Mouse (Mus musculus): Measurements from ENCODE around the gene Rccd1. TPM values are rescaled to one million over a fixed set of nuclear protein-coding genes. Genes with fewer than 3 reads are reported as not detected.

Rccd1 gene
- polyA plus RNA-seq, 1 experiment from 2014 or later, result 10.3 TPM

GRCm38 (mm10) chr7:80365759-80366158 is 41.5 kb upstream of the Rccd1 start:
- no peak for DNase-seq (ENCODE audit: low spot score)
- Histone ChIP-seq H3K9me3 (no peaks in the 10 kb centered on the region), H3K4me1 (peaks cover 14% of the 10 kb centered on the region), H3K27me3 (ENCODE audit: insufficient read depth, poor library complexity, severe bottlenecking) (no peaks in the 10 kb centered on the region), H3K27ac (no peak overlapping the region), H3K4me3 (no peak overlapping the region), H3K36me3 (peaks cover 75% of the 10 kb centered on the region)
- WGBS, result 85% methylated on average over 2 of the region's 2 CpGs

DNA sequence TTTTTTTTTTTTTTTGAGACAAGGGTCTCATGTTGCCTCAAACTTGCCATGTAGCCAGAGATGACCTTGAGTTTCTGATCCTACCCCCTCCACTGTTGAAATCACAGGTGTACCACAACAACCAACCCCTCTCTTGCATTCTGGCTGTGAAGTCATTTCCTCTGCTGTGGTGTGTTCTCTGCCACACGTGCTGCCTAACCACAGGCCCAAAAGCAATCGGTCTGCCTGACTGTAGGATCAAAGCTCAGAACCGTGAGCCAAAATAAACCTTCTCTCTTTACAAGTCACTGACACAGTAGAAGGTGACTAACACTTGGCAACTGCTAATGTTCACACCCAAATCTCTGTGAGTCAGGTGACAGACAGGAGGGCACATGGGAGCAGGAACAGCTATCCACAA is 36.2 kb upstream of the Rccd1 start:
- Histone ChIP-seq H3K36me3 (peaks cover 94% of the 10 kb centered on the region), H3K27me3 (ENCODE audit: insufficient read depth, poor library complexity, severe bottlenecking) (no peaks in the 10 kb centered on the region), H3K27ac (no peak overlapping the region), H3K4me3 (no peak overlapping the region), H3K4me1 (0 out of 2 replicates have a peak, but pooled peaks cover 4% of the 10 kb centered on the region), H3K9me3 (no peaks in the 10 kb centered on the region)
- 53% methylated on average over 3 of the region's 3 CpGs for whole genome bisulfite sequencing
- DNase-seq (ENCODE audit: low spot score), result no peak

DNA sequence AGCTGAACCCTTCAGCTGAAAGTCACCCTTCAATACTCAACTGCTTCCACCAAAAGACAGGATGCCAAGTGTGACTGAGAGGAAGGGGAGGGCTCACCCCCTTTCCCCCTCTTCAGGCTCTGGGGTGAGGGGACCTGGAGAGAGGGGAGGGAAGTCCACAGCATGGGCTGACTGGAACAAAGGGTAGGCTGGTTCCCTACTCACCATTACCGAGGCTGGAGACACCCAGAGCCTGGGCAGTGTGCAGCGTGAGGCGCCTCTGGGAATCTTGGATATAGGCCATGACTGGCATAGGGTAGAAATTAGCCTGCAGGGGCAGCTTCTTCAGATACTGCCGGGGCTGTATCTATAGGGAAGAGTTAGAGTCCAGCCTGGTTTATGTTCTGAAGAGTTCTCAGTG is 33.8 kb upstream of the Rccd1 start:
- 66% methylated on average over 4 of the region's 4 CpGs for WGBS
- Histone ChIP-seq H3K27ac (no peak overlapping the region), H3K4me1 (0 out of 2 replicates have a peak, but pooled peaks cover 4% of the 10 kb centered on the region), H3K9me3 (no peaks in the 10 kb centered on the region), H3K27me3 (ENCODE audit: insufficient read depth, poor library complexity, severe bottlenecking) (no peaks in the 10 kb centered on the region), H3K36me3 (peaks cover 92% of the 10 kb centered on the region), H3K4me3 (no peak overlapping the region)
- DNase-seq (ENCODE audit: low spot score), result no peak

- WGBS, result 65% methylated on average over 8 of the region's 8 CpGs
- H3K9me3 ChIP-seq, result no peaks in the 10 kb centered on the region
- no peak for DNase-seq (ENCODE audit: low spot score)
- H3K27ac ChIP-seq, result no peak overlapping the region
- H3K36me3 ChIP-seq, result peaks cover 92% of the 10 kb centered on the region
- no peaks in the 10 kb centered on the region for H3K27me3 ChIP-seq (ENCODE audit: insufficient read depth, poor library complexity, severe bottlenecking)
- 0 out of 2 replicates have a peak, but pooled peaks cover 4% of the 10 kb centered on the region for H3K4me1 ChIP-seq
- no peak overlapping the region for H3K4me3 ChIP-seq
Measured at GRCm38 (mm10) chr7:80357156-80357555, 32.9 kb upstream of the Rccd1 start.

DNA sequence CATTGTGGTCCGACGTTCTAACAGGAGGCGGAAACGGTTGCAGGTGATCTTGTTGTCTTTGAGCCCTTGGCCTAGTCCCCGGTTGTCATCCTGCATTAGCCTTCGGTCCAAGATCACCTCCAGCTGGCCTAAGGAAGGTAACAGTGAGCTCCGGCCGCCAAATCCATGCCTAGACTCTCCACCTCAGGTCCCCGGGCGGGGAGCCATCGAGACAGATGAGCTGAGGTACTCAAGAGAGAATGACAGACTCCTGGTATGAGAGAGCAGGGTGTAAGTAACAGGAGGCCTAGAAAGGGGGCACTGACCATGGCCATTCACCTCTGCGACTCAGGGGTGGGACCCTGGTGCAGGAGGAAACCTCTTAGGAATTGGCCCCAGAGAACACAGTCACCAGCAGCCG is 32.1 kb upstream of the Rccd1 start:
- no peak for DNase-seq (ENCODE audit: low spot score)

GRCm38 (mm10) chr7:80352920-80353319 is 28.7 kb upstream of the Rccd1 start:
- no peak overlapping the region for H3K4me3 ChIP-seq
- no peaks in the 10 kb centered on the region for H3K9me3 ChIP-seq
- no peak for DNase-seq (ENCODE audit: low spot score)
- H3K36me3 ChIP-seq, result peaks cover 69% of the 10 kb centered on the region
- peaks cover 2% of the 10 kb centered on the region; the same call in 1 of the 2 replicates for H3K4me1 ChIP-seq
- WGBS, result 90% methylated on average over 8 of the region's 8 CpGs
- no peaks in the 10 kb centered on the region for H3K27me3 ChIP-seq (ENCODE audit: insufficient read depth, poor library complexity, severe bottlenecking)
- no peak overlapping the region for H3K27ac ChIP-seq

More for the DNA sequence above, 32.1 kb upstream of the Rccd1 start:
- WGBS, result 80% methylated on average over 13 of the region's 13 CpGs
- Histone ChIP-seq H3K27ac (no peak overlapping the region; the same call in 1 of the 2 replicates), H3K27me3 (ENCODE audit: insufficient read depth, poor library complexity, severe bottlenecking) (no peaks in the 10 kb centered on the region), H3K9me3 (no peaks in the 10 kb centered on the region), H3K4me3 (no peak overlapping the region), H3K4me1 (0 out of 2 replicates have a peak, but pooled peaks cover 4% of the 10 kb centered on the region), H3K36me3 (peaks cover 90% of the 10 kb centered on the region)

GRCm38 (mm10) chr7:80350808-80351207 is 26.6 kb upstream of the Rccd1 start:
- H3K27me3 ChIP-seq (ENCODE audit: insufficient read depth, poor library complexity, severe bottlenecking), result no peaks in the 10 kb centered on the region
- peaks cover 16% of the 10 kb centered on the region for H3K4me1 ChIP-seq
- H3K9me3 ChIP-seq, result no peaks in the 10 kb centered on the region
- 0 out of 2 replicates have a peak overlapping the region, but pooled peaks have one; percentile 42 for H3K27ac ChIP-seq
- no peak for DNase-seq (ENCODE audit: low spot score)
- 50% methylated on average over 2 of the region's 2 CpGs for WGBS
- H3K36me3 ChIP-seq, result peaks cover 50% of the 10 kb centered on the region
- H3K4me3 ChIP-seq, result no peak overlapping the region

DNA sequence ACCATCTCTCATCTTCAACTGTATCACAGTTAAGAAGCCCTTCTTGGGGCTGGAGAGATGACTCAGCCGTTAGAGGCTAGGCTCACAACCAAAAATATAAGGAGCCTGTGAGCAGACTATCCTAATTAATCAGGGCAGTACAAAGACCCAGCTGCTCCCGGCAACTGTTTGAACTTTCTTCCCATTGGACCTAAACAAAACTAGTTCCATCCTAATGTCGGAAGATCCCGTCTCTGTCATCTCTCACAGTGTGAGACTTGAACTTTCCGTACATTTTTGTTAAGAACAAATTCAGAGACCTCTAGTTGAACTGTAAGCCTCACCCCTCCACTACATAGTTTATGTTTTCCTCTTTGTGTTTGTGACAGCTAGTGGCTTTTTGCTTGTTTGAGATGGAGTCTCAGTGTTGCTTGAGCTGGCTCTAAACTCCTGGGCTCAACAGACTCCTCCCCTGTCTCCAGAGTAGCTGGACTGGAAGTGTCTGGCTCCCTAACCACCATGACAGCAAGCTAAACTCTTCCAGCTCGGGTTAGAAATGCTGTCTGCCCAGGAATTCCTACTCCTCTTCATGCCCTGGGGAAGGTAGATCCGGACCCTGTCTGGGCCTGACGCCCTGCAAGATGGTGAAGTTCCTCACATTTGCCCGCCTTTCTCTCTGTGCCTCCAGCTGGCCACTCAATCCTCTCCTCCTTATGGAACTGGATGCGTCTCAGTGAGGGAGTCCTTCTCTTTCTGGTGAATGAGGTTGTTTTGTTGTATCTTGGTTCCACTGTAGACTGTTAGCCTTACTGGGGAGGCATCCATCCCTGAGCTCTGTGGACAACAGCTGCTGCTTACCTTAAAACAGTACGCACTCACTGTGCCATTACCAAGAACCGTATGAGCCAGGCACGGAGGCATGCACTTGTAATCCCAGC is 23.7 kb upstream of the Rccd1 start:
- Histone ChIP-seq H3K27me3 (ENCODE audit: insufficient read depth, poor library complexity, severe bottlenecking) (no peaks in the 10 kb centered on the region), H3K27ac (no peak overlapping the region), H3K4me1 (peaks cover 25% of the 10 kb centered on the region), H3K36me3 (peaks cover 32% of the 10 kb centered on the region), H3K9me3 (no peaks in the 10 kb centered on the region), H3K4me3 (no peak overlapping the region)
- DNase-seq (ENCODE audit: low spot score), result no peak
- 67% methylated on average over 13 of the region's 13 CpGs for WGBS

DNA sequence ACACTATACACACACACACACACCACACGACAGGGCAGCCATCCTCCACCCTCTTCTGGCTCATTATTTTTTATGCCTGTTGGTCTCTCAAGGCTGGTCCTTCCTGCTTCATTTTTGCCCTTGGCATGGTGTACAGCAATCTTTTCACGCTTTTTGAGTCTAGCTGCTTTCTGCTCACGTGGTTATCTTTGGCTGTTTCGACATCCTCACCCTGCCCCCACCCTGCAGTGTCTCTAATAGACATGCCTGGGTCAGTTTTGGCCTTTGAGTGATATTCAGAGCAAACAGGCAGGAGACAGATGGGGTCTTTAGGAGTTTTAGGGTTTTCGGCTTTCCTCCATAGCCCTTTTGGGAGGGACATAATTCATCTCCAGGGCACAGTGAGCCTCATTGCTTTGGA is 22.6 kb upstream of the Rccd1 start:
- Histone ChIP-seq H3K27me3 (ENCODE audit: insufficient read depth, poor library complexity, severe bottlenecking) (0 out of 2 replicates have a peak, but pooled peaks cover 2% of the 10 kb centered on the region), H3K9me3 (no peaks in the 10 kb centered on the region), H3K36me3 (peaks cover 22% of the 10 kb centered on the region), H3K4me3 (no peak overlapping the region), H3K4me1 (peaks cover 30% of the 10 kb centered on the region), H3K27ac (no peak overlapping the region)
- WGBS, result 76% methylated on average over 5 of the region's 5 CpGs
- DNase-seq (ENCODE audit: low spot score), result no peak

GRCm38 (mm10) chr7:80346173-80346572 is 21.9 kb upstream of the Rccd1 start:
- Histone ChIP-seq H3K4me1 (peaks cover 32% of the 10 kb centered on the region), H3K4me3 (no peak overlapping the region), H3K36me3 (peaks cover 16% of the 10 kb centered on the region), H3K9me3 (no peaks in the 10 kb centered on the region), H3K27me3 (ENCODE audit: insufficient read depth, poor library complexity, severe bottlenecking) (0 out of 2 replicates have a peak, but pooled peaks cover 9% of the 10 kb centered on the region), H3K27ac (no peak overlapping the region)
- WGBS, result 83% methylated on average over 9 of the region's 9 CpGs
- no peak for DNase-seq (ENCODE audit: low spot score)

GRCm38 (mm10) chr7:80343270-80344018 is 19.2 kb upstream of the Rccd1 start:
- peaks cover 5% of the 10 kb centered on the region; the same call in 1 of the 2 replicates for H3K36me3 ChIP-seq
- H3K4me3 ChIP-seq, result peak overlapping the region; percentile 73
- H3K27ac ChIP-seq, result peak overlapping the region; percentile 94
- H3K27me3 ChIP-seq (ENCODE audit: insufficient read depth, poor library complexity, severe bottlenecking), result 0 out of 2 replicates have a peak, but pooled peaks cover 11% of the 10 kb centered on the region
- peaks cover 55% of the 10 kb centered on the region for H3K4me1 ChIP-seq
- H3K9me3 ChIP-seq, result no peaks in the 10 kb centered on the region
- DNase-seq (ENCODE audit: low spot score), result no peak
- 24% methylated on average over 19 of the region's 19 CpGs for WGBS

DNA sequence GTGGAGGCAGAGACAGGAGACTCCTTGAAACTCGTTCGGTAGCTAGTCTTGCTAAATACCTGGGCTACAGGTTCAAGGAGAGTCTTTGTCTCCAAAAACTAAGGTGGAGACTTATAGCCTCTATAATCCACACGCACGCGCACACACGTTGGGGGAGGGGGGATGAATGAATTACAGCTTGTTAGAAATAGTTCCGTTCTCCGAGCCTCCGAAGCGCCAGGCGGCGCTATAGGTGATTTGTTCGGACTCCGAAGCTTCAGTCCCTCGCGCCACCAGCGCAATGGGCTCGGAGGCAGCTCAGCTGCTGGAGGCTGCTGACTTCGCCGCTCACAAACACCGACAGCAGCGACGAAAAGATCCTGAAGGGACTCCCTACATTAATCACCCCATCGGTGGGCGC is 18.6 kb upstream of the Rccd1 start, which contains the start of gene Hddc3:
Gene Hddc3 (plus strand): TSS at position 247 of the 400 bp plus-strand sequence.
- Histone ChIP-seq H3K27ac (peak within 1 kb of the TSS; percentile 94), H3K9me3 (no peaks in the 10 kb centered on the region), H3K27me3 (ENCODE audit: insufficient read depth, poor library complexity, severe bottlenecking) (0 out of 2 replicates have a peak, but pooled peaks cover 11% of the 10 kb centered on the region), H3K36me3 (peaks cover 6% of the 10 kb centered on the region; the same call in 1 of the 2 replicates), H3K4me3 (peak within 1 kb of the TSS; percentile 73), H3K4me1 (peaks cover 53% of the 10 kb centered on the region)
- DNase-seq (ENCODE audit: low spot score), result peak; percentile 95
- under 1% methylated on average over 25 of the region's 25 CpGs for WGBS
